Mouse (Mus musculus) cortical plate, adult 2 months (tissue): ENCODE data around the gene Snrpc. TPM values are rescaled to one million over a fixed set of nuclear protein-coding genes. Genes with fewer than 3 reads are reported as not detected.

Experiments
- H3K27ac ChIP-seq: fragments of 200-500 bp; 2 replicates; pipeline ENCODE4 v1.5.1; 2012; ENCODE audit warnings: low read length, control low read depth, inconsistent platforms; ENCODE audit not compliant: insufficient read depth
- H3K4me1 ChIP-seq: fragments of 200-500 bp; 2 replicates; pipeline ENCODE4 v1.6.1; 2011; ENCODE audit warnings: low read length; ENCODE audit not compliant: control insufficient read depth, insufficient read depth
- H3K4me3 ChIP-seq: fragments of 200-500 bp; 2 replicates; pipeline ENCODE4 v1.5.1; 2011; ENCODE audit warnings: mild to moderate bottlenecking, low read length, control low read depth; ENCODE audit not compliant: insufficient read depth
- CTCF ChIP-seq: fragments of 200-500 bp; IDR thresholded peaks from 2 replicates; pipeline ENCODE4 v1.5.1; 2011; ENCODE audit warnings: mild to moderate bottlenecking, control low read depth, low read length; ENCODE audit not compliant: insufficient read depth; ENCODE audit errors: extremely low read depth
- POLR2A ChIP-seq: fragments of 200-500 bp; IDR thresholded peaks from 2 replicates; pipeline ENCODE4 v1.6.1; 2011; ENCODE audit warnings: mild to moderate bottlenecking, low read length, control low read depth; ENCODE audit not compliant: insufficient read depth; ENCODE audit errors: extremely low read depth
- polyA plus RNA-seq: library from polyadenylated mRNA; depleted of rRNA; stranded (reverse); fragments of >200 nt; gene quantifications from 2 replicates; pipeline ENCODE4 v1.2.3, GENCODE M21; 2012

Gene Snrpc
- polyA plus RNA-seq, 1 experiment = 69.2 TPM

DNA sequence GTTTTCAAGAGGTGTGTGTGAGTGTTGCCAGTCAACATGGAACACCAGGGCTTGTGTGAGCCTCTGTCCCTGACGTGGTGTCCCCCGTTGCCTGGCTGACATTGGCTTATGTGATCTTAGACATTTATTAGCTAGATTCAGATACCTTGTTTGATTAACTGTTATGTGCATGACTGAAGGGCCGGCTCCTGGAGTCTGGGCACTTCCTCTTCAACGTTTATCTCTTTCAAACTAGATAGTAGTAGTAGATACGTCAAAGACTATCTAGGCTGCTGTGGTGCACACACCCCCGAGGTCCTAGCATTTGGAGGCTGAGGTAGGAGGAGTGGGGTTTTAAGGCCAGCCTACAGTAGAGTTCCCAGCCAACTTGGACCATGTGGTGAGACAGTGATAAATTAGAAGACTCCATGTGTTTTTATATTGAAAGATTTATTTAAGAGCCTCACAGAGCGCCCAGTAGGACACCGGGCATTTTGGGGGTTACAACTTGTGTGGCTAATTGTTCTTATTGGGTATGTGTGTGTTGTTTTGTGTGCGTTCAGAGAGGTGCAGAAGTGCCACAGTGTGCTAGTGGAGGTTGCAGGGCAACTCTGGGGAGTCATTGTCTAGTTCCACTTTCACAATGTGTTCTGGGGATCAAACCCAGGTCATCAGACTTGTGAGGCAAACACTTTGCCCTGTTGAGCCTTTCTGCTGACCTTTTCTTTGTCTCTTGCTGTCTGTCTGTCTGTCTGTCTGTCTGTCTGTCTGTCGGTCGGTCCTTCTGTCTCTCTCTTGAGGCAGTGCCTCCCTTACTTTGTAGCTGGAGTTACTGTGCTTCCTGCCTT lies 19.9 kb downstream of the Snrpc start:
- no peak for TF ChIP-seq CTCF
- TF ChIP-seq POLR2A = no peak
- H3K27ac ChIP-seq = no peak overlapping the region
- peak overlapping the region; percentile 71 for H3K4me3 ChIP-seq
- H3K4me1 ChIP-seq = peaks cover 5% of the 10 kb centered on the region; the same call in 1 of the 2 replicates

DNA sequence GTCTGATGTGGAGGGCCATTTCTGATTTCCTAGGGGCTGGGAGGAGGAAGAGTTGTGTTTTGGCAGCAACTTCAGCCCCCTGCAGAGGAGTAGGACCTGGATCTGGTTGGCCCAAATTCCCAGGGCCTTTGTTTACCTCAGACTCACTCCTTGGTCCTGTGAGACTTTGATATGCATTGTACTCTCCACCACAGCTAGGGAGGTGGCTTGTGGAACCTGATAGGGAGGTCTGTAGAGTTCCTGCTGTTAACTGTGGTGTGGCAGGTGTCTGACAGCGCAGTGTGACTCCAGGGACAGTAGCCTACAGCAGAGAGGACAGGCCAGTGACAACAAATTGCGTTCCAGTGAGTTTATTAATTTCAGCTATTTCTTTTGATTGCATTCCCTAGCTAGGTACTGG lies 21.2 kb downstream of the Snrpc start:
- no peak for TF ChIP-seq POLR2A
- no peak for TF ChIP-seq CTCF
- Histone ChIP-seq H3K4me1 (peaks cover 5% of the 10 kb centered on the region; the same call in 1 of the 2 replicates), H3K4me3 (no peak overlapping the region), H3K27ac (no peak overlapping the region)

DNA sequence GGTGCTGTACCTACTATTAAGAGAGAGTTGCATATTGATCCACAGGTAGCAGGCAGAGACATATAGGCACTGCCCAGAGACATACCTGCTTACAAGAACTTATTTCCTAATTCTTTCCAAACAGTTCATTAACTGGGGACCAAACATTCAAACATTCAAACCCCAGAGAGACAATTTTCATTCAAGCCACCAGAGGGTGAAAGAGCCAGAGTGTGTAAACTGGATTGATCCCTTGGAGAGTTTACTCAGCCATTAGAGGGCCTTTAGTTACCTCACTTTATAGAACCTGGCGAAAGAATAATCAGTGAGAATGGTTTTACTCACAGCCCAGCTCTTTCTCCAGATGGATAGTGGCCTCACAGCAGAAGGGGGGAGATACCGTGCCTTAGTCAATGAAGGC lies 27.5 kb downstream of the Snrpc start:
- no peak for TF ChIP-seq CTCF
- TF ChIP-seq POLR2A = no peak
- H3K27ac ChIP-seq = no peak overlapping the region
- H3K4me1 ChIP-seq = no peaks in the 10 kb centered on the region
- H3K4me3 ChIP-seq = no peak overlapping the region

DNA sequence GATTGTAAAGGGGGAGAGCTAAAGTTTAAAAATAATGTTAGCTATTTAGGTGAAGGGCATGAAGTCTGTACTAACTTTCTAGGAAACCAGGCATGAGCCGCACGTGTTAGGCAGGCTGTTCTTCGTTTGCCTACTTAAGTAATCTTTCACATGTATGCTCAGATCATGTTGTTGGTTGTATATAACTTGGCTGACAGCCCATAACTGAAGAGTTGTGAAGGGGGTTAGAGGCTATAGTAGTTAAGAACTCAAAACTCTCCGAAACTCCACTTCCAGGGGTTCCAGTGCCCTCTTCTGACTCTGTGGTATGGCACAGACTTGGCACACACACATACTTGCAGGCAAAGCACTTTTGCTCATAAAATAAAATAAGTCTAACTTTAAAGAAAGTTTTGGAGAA lies 28.8 kb downstream of the Snrpc start:
- TF ChIP-seq CTCF (no peak), POLR2A (no peak)
- Histone ChIP-seq H3K4me1 (no peaks in the 10 kb centered on the region), H3K27ac (no peak overlapping the region), H3K4me3 (no peak overlapping the region)

DNA sequence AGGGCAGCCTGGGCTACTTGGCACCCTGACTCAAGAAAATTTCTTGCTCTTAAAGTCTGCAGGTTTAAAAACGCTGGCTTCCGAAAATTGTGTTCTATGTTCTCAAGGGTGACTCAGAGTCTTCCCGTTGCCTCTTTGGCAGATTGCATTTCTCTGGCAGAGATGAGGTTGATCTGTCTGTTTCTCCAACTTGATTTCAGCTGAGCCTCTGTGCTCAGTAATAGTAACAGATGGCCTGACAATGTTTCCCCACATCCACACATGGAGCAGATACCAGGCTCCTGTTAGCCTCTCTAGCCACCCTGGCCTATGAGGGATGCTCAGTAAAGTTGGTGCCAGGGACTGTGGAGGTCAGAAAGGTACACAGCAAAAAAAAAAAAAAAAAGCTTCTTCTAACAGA lies 33.9 kb downstream of the Snrpc start:
- TF ChIP-seq POLR2A = no peak
- TF ChIP-seq CTCF = no peak

DNA sequence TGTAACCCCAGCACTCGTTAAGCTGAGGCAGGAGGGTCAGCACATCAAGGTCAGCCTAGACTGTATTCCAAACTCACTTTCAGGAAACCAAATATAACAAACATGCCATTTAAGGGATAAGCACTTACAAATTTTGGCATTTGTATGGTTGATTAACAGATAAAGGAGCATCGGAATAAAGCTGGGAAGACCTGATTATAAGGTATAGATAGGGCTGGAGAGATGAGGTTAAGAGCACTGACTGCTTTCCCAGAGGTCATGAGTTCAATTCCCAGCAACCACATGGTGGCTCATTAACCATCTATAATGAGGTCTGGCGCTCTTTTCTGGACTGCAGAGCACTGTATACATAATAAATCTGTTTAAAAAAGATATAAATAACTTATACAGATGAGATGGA lies 35.6 kb downstream of the Snrpc start:
- Histone ChIP-seq H3K4me3 (no peak overlapping the region), H3K4me1 (0 out of 2 replicates have a peak, but pooled peaks cover 2% of the 10 kb centered on the region), H3K27ac (no peak overlapping the region)
- TF ChIP-seq CTCF (no peak), POLR2A (no peak)

More for the DNA sequence above, 33.9 kb downstream of the Snrpc start:
- no peak overlapping the region for H3K27ac ChIP-seq
- 0 out of 2 replicates have a peak, but pooled peaks cover 2% of the 10 kb centered on the region for H3K4me1 ChIP-seq
- H3K4me3 ChIP-seq = no peak overlapping the region

DNA sequence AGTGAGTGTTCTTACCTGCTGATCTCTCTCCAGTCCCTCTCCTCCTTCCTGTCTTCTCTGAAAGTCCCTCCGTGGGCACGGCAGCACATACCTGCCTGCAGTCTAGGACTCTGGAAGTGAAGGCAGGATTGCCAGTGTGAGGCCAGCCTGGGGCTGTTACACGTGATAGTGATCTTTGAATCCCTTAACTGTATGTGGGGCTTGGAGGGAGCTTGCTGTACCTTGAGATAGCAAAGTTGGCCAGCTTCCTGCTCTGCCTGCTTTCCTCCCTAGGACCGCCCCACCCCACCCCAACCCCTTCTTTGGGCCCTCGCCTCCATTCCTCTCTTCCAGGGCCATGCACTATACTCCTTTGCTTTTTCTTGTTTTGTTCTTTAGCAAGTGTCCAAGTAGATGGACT lies 36.6 kb downstream of the Snrpc start:
- H3K4me1 ChIP-seq = 0 out of 2 replicates have a peak, but pooled peaks cover 2% of the 10 kb centered on the region
- TF ChIP-seq POLR2A (no peak), CTCF (no peak)
- H3K27ac ChIP-seq = no peak overlapping the region
- H3K4me3 ChIP-seq = no peak overlapping the region

DNA sequence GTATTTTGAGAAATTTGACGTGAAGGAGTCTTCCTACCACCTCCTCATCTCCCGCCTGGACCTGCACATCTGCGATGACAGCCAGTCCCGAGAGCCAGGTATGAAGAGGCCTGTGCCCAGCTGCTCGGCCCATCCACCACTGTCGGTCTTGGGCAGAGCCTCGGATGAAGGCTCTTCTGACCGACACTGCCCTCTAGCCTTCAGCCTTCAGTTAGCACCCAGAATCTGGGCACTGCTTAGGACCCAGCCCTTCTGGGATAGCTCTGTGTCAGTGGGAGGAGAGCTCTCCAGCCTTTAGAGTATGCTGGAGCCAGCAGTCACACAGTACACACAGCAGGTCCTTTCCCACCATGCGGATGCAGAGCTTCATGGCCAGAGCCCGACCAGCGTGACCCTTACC lies 43.6 kb downstream of the Snrpc start:
- H3K27ac ChIP-seq = no peak overlapping the region
- no peak for TF ChIP-seq POLR2A
- peak; percentile 36; the same call in 1 of the 2 replicates for TF ChIP-seq CTCF
- H3K4me1 ChIP-seq = no peaks in the 10 kb centered on the region
- H3K4me3 ChIP-seq = no peak overlapping the region

DNA sequence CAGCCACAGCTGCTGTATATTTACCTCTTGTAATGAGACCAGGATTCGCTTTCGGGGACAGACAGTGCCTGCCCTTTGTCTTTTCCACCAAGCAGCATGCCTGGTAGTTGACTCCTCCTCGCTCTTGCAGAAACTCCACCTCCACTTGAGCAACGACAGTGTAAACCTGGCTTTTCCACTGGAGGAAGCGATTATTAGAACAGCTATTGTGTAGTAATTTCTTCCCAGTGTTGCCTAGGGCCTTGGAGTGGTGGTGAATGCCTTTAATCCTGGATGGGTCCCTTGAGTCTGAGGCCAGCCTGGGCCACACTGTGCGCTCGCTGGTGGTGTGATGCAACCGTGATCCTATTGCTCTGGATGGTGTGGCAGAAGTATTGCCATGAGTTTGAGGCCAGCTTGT lies 45.2 kb downstream of the Snrpc start:
- no peak for TF ChIP-seq POLR2A
- Histone ChIP-seq H3K4me1 (no peaks in the 10 kb centered on the region), H3K27ac (no peak overlapping the region), H3K4me3 (no peak overlapping the region)

DNA sequence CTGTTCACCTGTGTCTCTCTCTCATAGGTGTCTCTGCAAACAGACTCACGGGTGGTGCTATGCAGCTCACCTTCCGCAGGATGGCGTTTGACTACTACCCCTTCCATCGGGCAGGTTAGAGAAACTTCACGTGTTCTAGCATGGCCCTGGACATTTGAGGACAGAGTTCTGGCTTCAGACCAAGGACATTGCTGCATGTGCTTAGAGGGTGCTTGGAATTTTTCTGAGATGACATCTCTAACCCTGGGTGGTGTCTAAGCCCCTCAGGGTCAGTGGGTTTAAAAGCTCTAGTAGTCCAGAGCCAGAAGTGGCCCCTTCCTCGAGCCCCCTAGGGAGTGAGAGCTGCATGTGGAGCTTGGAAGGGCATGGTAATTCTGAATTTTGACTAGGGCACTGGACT lies 46.0 kb downstream of the Snrpc start:
- Histone ChIP-seq H3K4me1 (no peaks in the 10 kb centered on the region), H3K4me3 (no peak overlapping the region), H3K27ac (no peak overlapping the region)
- no peak for TF ChIP-seq CTCF
- no peak for TF ChIP-seq POLR2A
